Mouse (Mus musculus): ENCODE measurements at regions not wholly inside any gene's neighbourhood (a gene's known extent, or its start where the extent isn't known, plus 50 kb on each side); places are given as distances from the start of the nearest gene placed in this dataset.

GRCm38 (mm10) chr3:56824157-56824556 is 477.6 kb downstream of the Tm4sf1 start:
- in situ Hi-C loops (cut with MboI, MseI) = no loop called here

GRCm38 (mm10) chr3:56810548-56811071 is 491.2 kb downstream of the Tm4sf1 start:
- in situ Hi-C loops (cut with MboI, MseI) = no loop called here

- in situ Hi-C loops (cut with MboI, MseI) = no loop called here
Measured at GRCm38 (mm10) chr3:56793054-56793453, 508.7 kb downstream of the Tm4sf1 start.

- in situ Hi-C loops (cut with MboI, MseI) = no loop called here
Measured at GRCm38 (mm10) chr3:56789155-56789554, 512.6 kb downstream of the Tm4sf1 start.

DNA sequence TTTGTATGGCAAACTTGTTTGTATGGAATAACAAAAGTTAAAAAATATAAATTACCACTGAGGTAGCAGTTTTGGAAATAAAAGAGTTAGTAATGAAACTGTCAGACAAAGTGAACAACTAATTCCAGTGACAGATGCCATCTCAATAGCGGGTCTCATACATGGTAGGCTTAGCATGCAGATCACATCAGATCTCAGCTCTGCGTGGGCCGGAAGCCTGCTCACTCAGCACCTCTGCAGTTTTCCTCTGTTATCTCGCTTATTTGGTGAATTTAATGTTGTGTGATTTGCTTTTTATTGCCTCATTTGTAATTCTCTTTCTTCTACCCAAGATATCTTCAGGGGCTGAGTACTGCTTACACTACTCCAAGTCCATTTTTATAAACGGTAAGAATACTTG is 527.9 kb downstream of the Tm4sf1 start:
- in situ Hi-C loops (cut with MboI, MseI) = no loop called here

DNA sequence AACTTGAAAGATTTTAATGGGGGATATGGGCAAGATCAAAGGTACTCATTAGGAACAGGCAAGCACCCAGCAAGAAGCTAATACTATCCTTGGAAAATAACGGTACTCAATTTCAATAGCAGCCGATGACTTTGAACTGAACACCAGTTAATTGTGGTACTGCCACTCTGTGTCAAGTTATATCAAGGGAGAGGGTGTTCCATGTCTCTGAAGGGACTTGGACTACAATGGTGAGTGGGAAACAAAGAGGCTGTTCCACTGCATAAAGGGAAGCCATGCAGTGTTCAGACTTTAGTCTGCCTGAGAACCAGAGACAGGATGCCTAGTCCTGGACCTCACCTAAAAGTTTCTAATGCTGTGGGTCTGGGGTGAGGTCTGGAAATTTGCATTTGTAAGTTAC is 531.6 kb downstream of the Tm4sf1 start:
- in situ Hi-C loops (cut with MboI, MseI) = no loop called here

- in situ Hi-C loops (cut with MboI, MseI) = loop anchor here in 1 of 2 experiments (10.0 kb wide), 1 partner anchor 1212 kb away; no protein-coding TSS in a partner anchor
Measured at GRCm38 (mm10) chr3:56767133-56767532, 534.7 kb downstream of the Tm4sf1 start.

GRCm38 (mm10) chr3:56764336-56764735 is 537.5 kb downstream of the Tm4sf1 start:
- in situ Hi-C loops (cut with MboI, MseI) = loop anchor here in 1 of 2 experiments (10.0 kb wide), 1 partner anchor 1210 kb away; no protein-coding TSS in a partner anchor

DNA sequence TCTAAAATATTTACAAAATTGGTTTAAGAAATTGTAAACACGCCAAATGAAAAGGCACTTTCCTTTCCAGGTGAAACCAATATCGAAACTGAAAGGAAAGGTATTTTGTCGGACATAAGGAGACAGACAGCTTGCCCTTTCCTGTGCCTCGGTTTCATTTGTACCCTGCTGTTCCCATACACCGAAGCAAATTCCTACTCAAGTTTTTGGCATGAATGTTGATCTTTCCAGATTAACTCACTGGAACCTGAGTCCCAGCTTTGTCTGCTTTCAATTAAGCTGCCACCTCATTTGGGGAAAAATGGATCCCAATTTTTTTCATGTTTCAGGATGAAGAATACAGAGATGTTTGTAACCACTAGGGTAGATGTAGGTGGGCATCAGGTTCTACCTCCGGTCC is 537.9 kb downstream of the Tm4sf1 start:
- in situ Hi-C loops (cut with MboI, MseI) = loop anchor here in 1 of 2 experiments (10.0 kb wide), 1 partner anchor 1209 kb away; no protein-coding TSS in a partner anchor

DNA sequence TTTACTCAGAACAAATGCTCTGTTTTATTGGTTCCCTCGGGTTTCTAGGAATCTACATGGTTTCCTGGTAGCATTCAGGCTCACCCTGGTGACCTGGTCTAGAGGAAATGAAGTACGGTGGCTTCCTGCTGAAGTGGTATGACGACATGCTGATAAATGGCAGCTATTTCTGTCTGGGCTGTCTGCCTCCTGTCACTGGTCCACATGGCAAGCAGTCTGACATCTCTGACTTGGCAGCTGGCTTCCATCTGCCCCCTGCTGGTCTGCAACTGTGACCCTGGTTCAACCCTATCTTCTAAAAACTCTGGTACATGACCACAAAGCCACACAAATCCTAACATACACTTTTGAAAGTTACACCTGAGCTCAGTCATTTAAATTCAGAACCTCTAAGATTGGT is 548.1 kb downstream of the Tm4sf1 start:
- in situ Hi-C loops (cut with MboI, MseI) = no loop called here

GRCm38 (mm10) chr3:56751926-56752325 is 549.9 kb downstream of the Tm4sf1 start:
- in situ Hi-C loops (cut with MboI, MseI) = no loop called here

GRCm38 (mm10) chr3:56740902-56741301 is 557.4 kb upstream of the Nbea start:
- in situ Hi-C loops (cut with MboI, MseI) = no loop called here

DNA sequence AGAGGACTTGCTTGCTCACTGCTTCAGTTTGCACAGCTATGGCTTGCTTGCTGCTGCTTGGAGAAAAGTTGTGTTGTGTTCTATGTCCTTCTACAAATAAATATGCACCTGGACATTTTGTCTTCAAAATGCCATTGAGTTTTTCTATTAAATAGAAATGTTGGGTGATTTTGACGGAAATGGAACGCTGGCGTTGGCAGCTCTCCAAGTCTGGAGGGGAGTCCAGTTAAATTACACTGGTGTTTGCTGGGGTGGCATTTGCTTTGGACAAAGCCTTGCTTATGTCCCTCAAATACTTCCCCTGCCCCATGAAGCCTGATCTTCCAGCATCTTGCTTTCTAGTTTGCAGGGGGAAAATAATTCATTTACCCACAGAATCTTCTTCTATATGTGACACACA is 556.0 kb upstream of the Nbea start:
- in situ Hi-C loops (cut with MboI, MseI) = no loop called here

- in situ Hi-C loops (cut with MboI, MseI) = no loop called here
Measured at GRCm38 (mm10) chr3:56730849-56731248, 547.3 kb upstream of the Nbea start.

GRCm38 (mm10) chr3:56724991-56725390 is 541.5 kb upstream of the Nbea start:
- in situ Hi-C loops (cut with MboI, MseI) = loop anchor here in 1 of 2 experiments (25.0 kb wide), 1 partner anchor 1763 kb away; no protein-coding TSS in a partner anchor

DNA sequence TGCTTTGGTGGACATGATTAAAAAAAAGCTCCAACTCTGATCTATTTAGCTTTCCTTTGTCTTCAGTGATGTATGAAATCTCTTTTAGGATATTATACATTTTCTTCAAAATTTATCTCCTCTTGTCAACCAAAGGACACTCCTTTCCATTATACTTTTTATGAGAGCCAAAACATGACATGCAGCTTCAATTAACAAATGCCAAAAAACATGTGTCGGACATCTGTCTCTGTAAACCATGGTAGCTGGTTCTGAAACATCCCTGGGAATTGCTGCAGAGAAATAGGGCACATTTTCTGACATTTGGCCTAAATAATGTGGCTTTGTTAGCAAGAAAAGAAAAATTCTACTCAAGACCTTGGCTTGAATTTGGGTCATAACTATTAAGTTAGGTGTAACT is 524.8 kb upstream of the Nbea start:
- in situ Hi-C loops (cut with MboI, MseI) = loop anchor here in 1 of 2 experiments (25.0 kb wide), 1 partner anchor 1746 kb away; no protein-coding TSS in a partner anchor

GRCm38 (mm10) chr3:56707312-56707711 is 523.8 kb upstream of the Nbea start:
- in situ Hi-C loops (cut with MboI, MseI) = loop anchor here in 1 of 2 experiments (25.0 kb wide), 1 partner anchor 1745 kb away; no protein-coding TSS in a partner anchor

GRCm38 (mm10) chr3:56706038-56706437 is 522.5 kb upstream of the Nbea start:
- in situ Hi-C loops (cut with MboI, MseI) = loop anchor here in 1 of 2 experiments (25.0 kb wide), 1 partner anchor 1744 kb away; no protein-coding TSS in a partner anchor

DNA sequence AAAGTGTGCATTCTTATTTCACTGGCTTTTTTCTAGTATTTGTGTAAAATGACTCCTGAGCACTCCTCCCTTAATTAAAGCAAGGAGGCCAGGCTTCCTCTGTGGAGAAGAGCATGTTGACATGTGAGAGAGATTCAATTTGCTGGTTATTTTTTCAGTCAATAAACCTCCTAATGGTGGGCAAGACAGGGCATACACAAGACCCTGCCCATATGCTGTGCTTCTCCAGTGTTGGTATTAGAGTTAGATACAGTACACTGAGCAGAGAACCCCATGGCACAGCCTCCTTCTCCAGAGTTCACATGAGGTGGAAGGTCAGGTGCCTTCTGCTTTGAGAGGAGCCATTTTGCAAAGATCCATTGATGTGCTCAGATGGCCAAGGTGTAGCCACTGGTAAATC is 515.4 kb upstream of the Nbea start:
- in situ Hi-C loops (cut with MboI, MseI) = no loop called here

DNA sequence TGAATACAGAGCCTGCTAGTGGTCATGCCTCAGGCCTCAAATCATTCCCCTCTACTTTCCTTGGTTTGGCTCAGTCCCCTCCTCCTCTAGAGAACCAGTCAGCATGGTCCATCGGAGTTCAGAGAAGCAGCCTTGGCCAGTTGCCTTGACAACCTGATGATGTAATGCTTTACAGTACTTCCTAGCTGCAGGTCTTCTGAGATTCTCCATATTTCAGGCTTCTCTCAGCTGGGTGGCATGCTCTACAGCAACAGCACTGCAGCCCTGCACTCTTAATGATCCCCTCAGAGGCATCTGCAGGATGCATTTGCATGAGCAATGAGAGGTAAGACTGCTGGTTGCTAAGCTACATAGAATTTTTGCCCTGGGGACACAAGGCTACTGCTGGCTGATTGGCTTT is 514.7 kb upstream of the Nbea start:
- in situ Hi-C loops (cut with MboI, MseI) = no loop called here

DNA sequence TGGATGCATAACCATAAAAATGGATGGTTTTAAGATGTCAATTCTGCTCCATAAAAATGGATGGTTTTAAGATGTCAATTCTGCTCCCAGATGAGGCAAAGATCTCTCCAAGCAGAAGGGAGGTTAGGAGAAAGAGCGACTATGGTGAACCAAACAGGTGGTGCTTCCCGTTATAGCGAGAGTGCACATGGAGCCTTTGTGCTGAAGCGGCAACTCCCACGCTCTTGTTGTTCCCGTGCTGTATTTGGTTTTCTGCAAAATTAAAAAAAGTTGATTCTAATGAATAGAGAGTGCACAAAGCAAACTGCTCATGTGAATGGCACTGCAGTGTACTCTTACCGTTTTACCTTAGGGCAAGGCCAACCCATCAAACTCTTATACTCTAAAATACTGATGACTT is 497.5 kb upstream of the Nbea start:
- in situ Hi-C loops (cut with MboI, MseI) = no loop called here

GRCm38 (mm10) chr3:56668829-56669228 is 485.3 kb upstream of the Nbea start:
- in situ Hi-C loops (cut with MboI, MseI) = no loop called here

DNA sequence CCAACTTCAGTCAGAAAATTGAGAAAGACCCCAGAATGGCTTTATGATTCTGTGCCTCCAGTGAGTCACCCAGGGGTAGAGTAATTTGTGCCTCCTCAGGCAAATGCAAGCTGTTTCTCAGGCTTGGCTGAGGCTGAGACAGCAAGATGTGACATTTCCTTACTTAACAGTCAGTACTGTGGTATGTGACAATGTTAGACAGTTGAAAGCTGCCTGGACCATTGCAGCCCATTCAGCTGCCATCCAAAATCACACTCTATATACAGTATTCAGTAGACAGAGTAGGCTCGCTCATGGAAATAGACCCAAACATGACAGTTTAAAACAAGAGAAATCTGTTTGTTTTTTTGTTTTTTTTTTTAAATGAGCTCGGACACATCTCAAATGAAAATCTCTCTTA is 477.1 kb upstream of the Nbea start:
- in situ Hi-C loops (cut with MboI, MseI) = no loop called here

DNA sequence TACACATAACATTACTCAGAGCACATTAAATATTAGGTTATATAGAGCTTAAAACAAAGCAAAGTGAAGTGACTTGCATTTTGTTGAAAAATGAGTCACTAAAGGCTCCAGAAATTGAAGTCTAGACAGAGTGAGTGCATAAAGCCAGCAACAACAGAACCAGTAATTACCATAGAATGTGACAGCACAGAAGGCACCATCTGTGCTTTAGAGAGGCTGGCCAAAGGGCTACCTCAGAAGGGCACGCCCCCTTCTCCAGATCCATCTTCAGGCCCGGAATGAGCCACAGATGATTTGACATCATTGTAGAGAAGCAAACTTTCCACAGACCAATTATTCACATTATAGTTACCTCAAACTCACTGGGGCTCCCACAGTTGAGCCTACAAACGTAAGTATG is 463.8 kb upstream of the Nbea start:
- in situ Hi-C loops (cut with MboI, MseI) = no loop called here
